Mouse (Mus musculus) lung, postnatal 10 days (tissue): ENCODE measurements around the gene Ugt1a8.
"Not testable (repeated sequence)": the region's sequence is repeated elsewhere in the genome, so short reads cannot be mapped to it uniquely, and the experiment has no call there.

Experiments used
- DNase-seq: peaks from one replicate; pipeline ENCODE4 v3.0.0; 2021

The Ugt1a8 gene

GRCm38 (mm10) chr1:88109604-88110003 lies 22.0 kb downstream of the Ugt1a8 start:
- DNase-seq = not testable (repeated sequence)

GRCm38 (mm10) chr1:88112769-88113168 lies 25.2 kb downstream of the Ugt1a8 start:
- DNase-seq = not testable (repeated sequence)

GRCm38 (mm10) chr1:88120550-88120949 lies 32.9 kb downstream of the Ugt1a8 start:
- not testable (repeated sequence) for DNase-seq

GRCm38 (mm10) chr1:88121521-88121920 lies 33.9 kb downstream of the Ugt1a8 start:
- peak; percentile 62 for DNase-seq

- DNase-seq = peak; percentile 24
Observed at GRCm38 (mm10) chr1:88125827-88126360, 38.3 kb downstream of the Ugt1a8 start.

- DNase-seq = not testable (repeated sequence)
Observed at GRCm38 (mm10) chr1:88129091-88129490, 41.5 kb downstream of the Ugt1a8 start.

- DNase-seq = not testable (repeated sequence)
Observed at GRCm38 (mm10) chr1:88130223-88130622, 42.6 kb downstream of the Ugt1a8 start.

GRCm38 (mm10) chr1:88133908-88134456 lies 46.4 kb downstream of the Ugt1a8 start:
- DNase-seq = no peak

GRCm38 (mm10) chr1:88134457-88135011 lies 46.9 kb downstream of the Ugt1a8 start, which contains the start of gene Ugt1a6a:
TSS of gene Ugt1a6a (plus strand) at chr1:88134809.
- peak; percentile 52 for DNase-seq

- DNase-seq = peak; percentile 26
Observed at GRCm38 (mm10) chr1:88135229-88135904, 47.8 kb downstream of the Ugt1a8 start.

GRCm38 (mm10) chr1:88136646-88137045 lies 49.0 kb downstream of the Ugt1a8 start:
- DNase-seq = peak; percentile 12

- DNase-seq = no peak
Observed at GRCm38 (mm10) chr1:88137264-88137663, 49.7 kb downstream of the Ugt1a8 start.

GRCm38 (mm10) chr1:88138145-88138544 lies 50.5 kb downstream of the Ugt1a8 start:
- no peak for DNase-seq

GRCm38 (mm10) chr1:88140492-88140891 lies 52.9 kb downstream of the Ugt1a8 start:
- DNase-seq = peak; percentile 25

- DNase-seq = peak; percentile 61
Observed at GRCm38 (mm10) chr1:88143966-88144675, 56.5 kb downstream of the Ugt1a8 start.

- peak; percentile 36 for DNase-seq
Observed at GRCm38 (mm10) chr1:88145278-88145677, 57.7 kb downstream of the Ugt1a8 start.

GRCm38 (mm10) chr1:88150133-88150532 lies 62.5 kb downstream of the Ugt1a8 start:
- DNase-seq = not testable (repeated sequence)

- DNase-seq = no peak
Observed at GRCm38 (mm10) chr1:88158430-88158829, 70.8 kb downstream of the Ugt1a8 start.

- DNase-seq = no peak
Observed at GRCm38 (mm10) chr1:88165711-88166110, 78.1 kb downstream of the Ugt1a8 start, which contains the start of gene Ugt1a5. TSS of gene Ugt1a5 (plus strand) at chr1:88166012.

GRCm38 (mm10) chr1:88172190-88172589 lies 84.6 kb downstream of the Ugt1a8 start:
- DNase-seq = not testable (repeated sequence)

- no peak for DNase-seq
Observed at GRCm38 (mm10) chr1:88179657-88180056, 92.0 kb downstream of the Ugt1a8 start.

GRCm38 (mm10) chr1:88186325-88186935 lies 98.8 kb downstream of the Ugt1a8 start:
- DNase-seq = no peak

- DNase-seq = no peak
Observed at GRCm38 (mm10) chr1:88192136-88192535, 104.5 kb downstream of the Ugt1a8 start.
